Mouse (Mus musculus) v-Abl transformed pro-B cells (cell line): Measurements from ENCODE around the gene Gmfb.

Experiments
- in situ Hi-C, 2 experiments: fragments of 400-800 bp; cut with MboI; formaldehyde crosslinking; loops; one replicate each; pipeline ENCODE4 v1.15.1; 2025; ENCODE audit not compliant: unreplicated experiment in 2 of 2

The Gmfb gene

DNA sequence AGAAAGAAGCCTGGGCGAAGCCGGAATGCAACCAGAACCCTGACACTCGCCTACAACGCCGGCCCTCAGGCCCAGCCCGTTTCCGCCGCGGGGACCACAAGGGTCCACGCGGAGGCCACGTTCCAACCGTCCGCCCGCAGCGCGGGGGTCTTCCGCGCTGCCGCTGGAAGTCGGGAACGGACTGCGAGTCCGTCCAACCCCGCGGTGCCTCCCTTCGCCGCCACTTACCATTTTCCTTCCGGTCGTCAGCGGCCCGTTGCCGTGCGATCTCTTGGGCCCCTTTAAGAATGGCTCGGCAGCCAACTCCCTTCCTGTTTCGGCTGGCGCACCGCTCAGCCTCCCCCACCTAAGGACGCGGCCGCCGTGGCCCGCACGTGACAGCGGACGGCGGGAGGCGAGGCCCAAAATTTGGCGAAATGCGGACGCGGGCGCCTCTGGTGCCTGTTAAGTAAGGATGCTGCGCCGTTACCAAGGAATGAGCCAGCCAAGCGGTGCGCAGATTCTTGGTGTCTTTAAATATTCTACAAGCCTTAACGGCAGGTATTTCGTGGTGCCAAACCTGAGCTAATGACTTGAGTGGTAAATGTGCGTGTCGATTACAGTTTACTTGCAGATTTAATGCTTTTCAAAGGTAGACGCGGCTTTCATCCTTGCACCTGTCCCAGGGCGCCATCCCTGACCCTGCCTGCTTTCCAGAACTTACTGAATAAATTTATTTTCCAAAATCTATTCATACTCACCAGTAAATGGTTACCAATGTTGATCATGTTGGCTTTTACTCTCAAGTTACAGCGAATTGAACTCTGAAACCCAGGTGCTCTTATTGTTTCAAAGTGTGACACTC is at the start of gene Gmfb:
Gmfb (minus strand) TSS at position 370 of the 844 bp plus-strand sequence.
- in situ Hi-C loops = loop anchor here in 1 of 2 experiments (5.0 to 25.0 kb wide), 2 partner anchors 35 to 1610 kb away; partner anchors contain the start of genes Cnih1, Gpr137c and Txndc16

DNA sequence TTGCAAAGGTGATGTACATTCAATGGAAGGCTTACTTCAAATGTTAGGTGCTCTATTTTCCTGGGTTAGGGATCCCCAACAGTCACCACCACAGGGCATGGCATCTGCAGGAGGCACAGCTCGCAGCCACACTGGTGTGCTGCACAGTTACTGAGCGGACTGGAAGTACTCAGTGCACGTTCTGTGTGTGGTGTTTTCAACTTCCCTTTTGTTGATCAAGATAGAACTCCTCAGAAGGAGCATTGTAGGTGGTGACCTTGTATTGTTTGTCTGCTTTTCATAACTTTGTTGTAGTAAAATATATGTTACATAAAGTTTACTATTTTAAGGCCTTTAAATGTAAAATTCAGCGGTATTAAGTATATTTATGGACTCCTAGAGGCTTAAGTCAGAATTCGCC is 40.9 kb upstream of the Gmfb start:
- in situ Hi-C loops = no loop called here

GRCm38 (mm10) chr14:46853677-46854076 is 31.6 kb upstream of the Gmfb start:
- in situ Hi-C loops = no loop called here

GRCm38 (mm10) chr14:46849769-46850168 is 27.7 kb upstream of the Gmfb start:
- in situ Hi-C loops = no loop called here

DNA sequence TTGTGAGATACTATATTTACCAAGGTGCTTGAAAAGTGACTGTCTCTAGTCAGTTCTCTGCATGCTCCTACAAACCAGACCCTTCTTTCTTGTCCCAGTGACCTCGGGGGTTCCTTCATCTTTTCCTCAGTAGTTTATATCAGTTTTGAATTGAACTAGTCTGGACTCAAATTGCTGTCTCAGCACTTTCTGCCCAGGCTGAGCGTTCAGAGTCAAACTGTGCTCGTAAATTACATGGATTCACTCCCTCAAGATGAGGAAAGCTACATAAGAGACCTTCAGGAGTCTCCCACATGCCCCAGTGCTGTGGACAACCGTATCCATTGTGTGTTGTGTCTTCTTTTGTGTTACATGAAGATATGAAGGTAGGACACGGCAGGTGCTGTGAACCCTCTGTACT is 26.7 kb upstream of the Gmfb start:
- in situ Hi-C loops = no loop called here

DNA sequence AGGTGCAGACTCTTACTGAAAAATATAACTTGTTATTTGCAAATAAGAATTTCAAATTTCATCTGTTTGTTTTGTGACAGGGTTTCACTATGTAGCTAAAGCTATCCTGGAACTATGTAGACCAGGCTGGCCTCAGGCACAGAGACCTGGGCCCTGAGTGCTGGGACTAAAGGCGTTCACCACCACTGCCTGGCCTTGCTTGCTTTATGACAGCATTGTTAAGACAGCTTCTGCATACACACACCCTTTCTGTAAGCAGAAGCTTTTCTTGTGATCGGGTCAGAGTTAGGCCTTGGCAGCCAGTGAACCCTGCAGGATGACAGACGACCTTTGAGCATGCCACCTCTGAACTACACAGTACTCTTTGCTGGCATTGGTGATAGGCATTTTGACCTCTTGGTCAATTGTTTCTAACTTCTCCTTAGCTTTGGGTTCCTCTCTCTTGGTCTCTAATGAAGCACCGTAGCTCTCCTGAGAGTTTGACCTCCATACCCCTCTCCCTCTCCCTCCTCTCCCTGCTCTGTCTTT is 26.1 kb upstream of the Gmfb start:
- in situ Hi-C loops = no loop called here

- in situ Hi-C loops = no loop called here
Measured at GRCm38 (mm10) chr14:46845706-46846105, 23.7 kb upstream of the Gmfb start.

DNA sequence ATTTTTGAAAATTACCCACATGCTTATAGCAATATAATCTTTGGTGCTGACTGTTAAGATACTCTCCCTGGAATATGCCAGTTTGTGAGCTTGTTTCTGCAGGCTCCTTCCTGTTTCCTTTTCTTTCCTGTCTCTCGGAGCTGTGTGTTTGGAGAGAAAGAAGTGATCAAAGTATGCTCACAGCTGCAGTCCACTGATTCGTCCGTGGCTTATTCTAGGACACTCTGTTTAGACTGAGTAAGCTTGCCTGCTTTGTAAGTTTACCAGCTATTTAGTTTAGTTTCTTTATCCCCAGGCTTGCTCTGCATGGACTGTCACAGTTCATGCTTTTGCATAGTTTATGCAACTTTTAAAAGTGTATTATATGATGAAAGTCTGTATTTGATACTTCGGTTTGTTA is 17.3 kb upstream of the Gmfb start:
- in situ Hi-C loops = no loop called here

DNA sequence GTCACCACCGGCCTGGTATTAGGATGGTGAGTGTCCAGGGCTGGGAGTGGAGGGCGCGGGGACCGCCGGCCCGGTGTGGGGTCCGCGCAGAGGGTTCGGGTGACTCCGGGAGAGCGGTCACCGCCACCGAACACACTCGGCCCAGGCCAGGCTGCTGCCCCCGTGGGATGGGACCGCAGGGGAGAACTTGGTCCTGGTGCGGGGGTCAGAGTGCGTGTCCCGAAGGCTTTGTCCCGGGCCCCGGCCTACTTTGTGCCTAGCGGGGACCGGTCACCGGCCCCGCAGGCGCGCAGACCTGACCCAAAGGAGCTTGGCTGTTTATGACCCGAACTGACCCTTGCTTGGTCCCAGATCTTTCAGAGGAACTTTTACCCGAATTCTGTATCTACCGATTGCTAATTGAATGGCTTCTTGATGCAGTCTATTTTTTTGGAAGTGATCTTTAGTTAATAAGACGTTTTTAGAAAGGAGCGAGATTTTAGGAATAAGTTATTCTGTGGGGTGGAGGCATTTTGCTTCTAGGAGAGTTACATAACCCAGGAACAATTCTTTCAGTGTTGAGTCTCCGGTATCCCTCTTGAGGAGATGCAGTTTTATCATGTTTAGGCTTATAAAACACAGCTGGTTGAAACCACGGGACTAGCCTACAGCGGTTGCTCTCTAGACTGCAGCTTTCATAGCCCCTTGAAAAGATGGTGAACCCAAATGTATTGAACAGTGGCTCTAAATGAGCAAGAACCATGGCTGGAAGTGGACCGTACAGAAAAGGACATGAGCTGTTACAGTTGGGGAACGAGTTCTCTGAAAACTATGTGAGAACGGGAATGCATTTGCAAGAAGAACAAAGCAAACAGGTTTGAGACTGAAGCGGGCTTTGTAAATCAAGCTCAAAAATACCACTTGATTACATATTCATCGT is 10.6 kb upstream of the Gmfb start:
- in situ Hi-C loops = no loop called here

GRCm38 (mm10) chr14:46831837-46832333 is 9.8 kb upstream of the Gmfb start, which contains the start of gene Cgrrf1:
Gene Cgrrf1, plus strand, starts transcription at chr14:46832125.
- in situ Hi-C loops = no loop called here

GRCm38 (mm10) chr14:46831295-46831694 is 9.3 kb upstream of the Gmfb start:
- in situ Hi-C loops = no loop called here

DNA sequence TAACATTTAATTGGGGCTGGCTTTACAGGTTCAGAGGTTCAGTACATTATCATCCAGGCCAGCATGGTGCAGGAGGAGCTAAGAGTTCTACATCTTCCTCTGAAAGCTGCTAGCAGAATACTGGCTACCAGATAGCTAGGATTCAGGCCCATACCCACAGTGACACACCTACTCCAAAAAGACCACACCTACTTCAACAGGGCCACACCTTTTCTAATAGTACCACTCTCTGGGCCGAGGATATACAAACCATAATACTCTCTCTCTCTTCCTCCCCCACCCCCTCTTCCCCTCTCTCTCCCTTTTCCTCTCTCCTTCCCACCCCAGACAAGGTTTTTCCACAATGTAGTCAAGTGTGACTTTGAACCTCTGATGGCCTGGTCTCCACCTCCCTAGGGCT is 5.4 kb upstream of the Gmfb start:
- in situ Hi-C loops = no loop called here

GRCm38 (mm10) chr14:46823996-46824395 is 2.0 kb upstream of the Gmfb start:
- in situ Hi-C loops = loop anchor here in 1 of 2 experiments (5.0 to 25.0 kb wide), 2 partner anchors 37 to 1612 kb away; partner anchors contain the start of genes Cnih1, Gpr137c and Txndc16

- in situ Hi-C loops = loop anchor here in 1 of 2 experiments (5.0 to 25.0 kb wide), 2 partner anchors 34 to 1609 kb away; partner anchors contain the start of genes Cnih1, Gpr137c and Txndc16
Measured at GRCm38 (mm10) chr14:46821271-46821872, 670 bp downstream of the Gmfb start.

- in situ Hi-C loops = loop anchor here in 1 of 2 experiments (5.0 to 25.0 kb wide), 2 partner anchors 33 to 1608 kb away; partner anchors contain the start of genes Cnih1, Gpr137c and Txndc16
Measured at GRCm38 (mm10) chr14:46819961-46820360, 2.1 kb downstream of the Gmfb start.

GRCm38 (mm10) chr14:46818743-46819142 is 3.3 kb downstream of the Gmfb start:
- in situ Hi-C loops = loop anchor here in 1 of 2 experiments (25.0 kb wide), 1 partner anchor 1606 kb away; the partner anchor contains the start of genes Gpr137c and Txndc16

- in situ Hi-C loops = loop anchor here in 1 of 2 experiments (25.0 kb wide), 1 partner anchor 1605 kb away; the partner anchor contains the start of genes Gpr137c and Txndc16
Measured at GRCm38 (mm10) chr14:46816916-46817622, 5.0 kb downstream of the Gmfb start.

DNA sequence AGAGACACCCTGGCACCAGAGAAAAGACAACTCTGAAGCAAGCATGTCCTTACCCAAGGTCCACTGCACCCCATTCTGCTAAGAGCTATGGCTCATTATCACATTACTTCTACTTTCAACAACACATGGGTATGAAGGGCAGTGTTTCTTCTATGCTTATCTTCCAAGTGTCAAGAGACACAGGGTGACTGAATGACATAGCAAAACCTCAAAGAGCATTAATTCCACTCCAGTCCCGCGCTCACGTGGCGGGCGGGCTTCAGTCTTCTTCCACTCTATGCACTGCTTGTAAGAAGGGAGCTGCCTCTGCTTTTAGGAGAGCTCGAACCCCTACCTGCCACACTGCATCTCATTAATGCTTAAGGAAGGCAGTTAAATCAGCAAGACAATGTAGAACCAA is 6.4 kb downstream of the Gmfb start:
- in situ Hi-C loops = loop anchor here in 1 of 2 experiments (25.0 kb wide), 1 partner anchor 1603 kb away; the partner anchor contains the start of genes Gpr137c and Txndc16

- in situ Hi-C loops = loop anchor here in 1 of 2 experiments (25.0 kb wide), 1 partner anchor 1596 kb away; the partner anchor contains the start of genes Gpr137c and Txndc16
Measured at GRCm38 (mm10) chr14:46807927-46808326, 14.1 kb downstream of the Gmfb start.
